Mouse (Mus musculus) heart, postnatal 0 days (tissue): Measurements from ENCODE around the gene Rbm46. TPM values are rescaled to one million over a fixed set of nuclear protein-coding genes. Genes with fewer than 3 reads are reported as not detected.

Experiments
- ATAC-seq: fragments of 200-750 bp; cut with Nextera tagmentation; 2 replicates; pipeline ENCODE4 v1.8.0; 2017; ENCODE audit warnings: low read depth, moderate number of reproducible peaks, moderate library complexity; ENCODE audit not compliant: insufficient read depth
- DNase-seq: peaks from one replicate; pipeline ENCODE4 v3.0.0-alpha.2; 2016; ENCODE audit warnings: low spot score
- H3K27ac ChIP-seq: fragments of 300-500 bp; sonication (generic); 2 replicates; pipeline ENCODE4 v1.5.1; 2014; ENCODE audit warnings: low read depth, mild to moderate bottlenecking
- H3K27me3 ChIP-seq: fragments of 300-500 bp; sonication (generic); 2 replicates; pipeline ENCODE4 v1.6.1; 2014; ENCODE audit warnings: low read length, mixed read lengths; ENCODE audit not compliant: control insufficient read depth, insufficient read depth
- H3K36me3 ChIP-seq: fragments of 300-500 bp; sonication (generic); replicated peaks from 2 replicates; pipeline ENCODE4 v1.6.1; 2014; ENCODE audit warnings: low read length, mixed read lengths; ENCODE audit not compliant: control insufficient read depth, insufficient read depth
- H3K4me1 ChIP-seq: fragments of 300-500 bp; sonication (generic); 2 replicates; pipeline ENCODE4 v1.6.1; 2014; ENCODE audit warnings: antibody characterized with exemption; ENCODE audit not compliant: control insufficient read depth, insufficient read depth
- H3K4me2 ChIP-seq: fragments of 300-500 bp; sonication (generic); 2 replicates; pipeline ENCODE4 v1.6.1; 2014; ENCODE audit warnings: low read depth, mild to moderate bottlenecking, low read length, moderate library complexity
- H3K4me3 ChIP-seq: fragments of 300-500 bp; sonication (generic); 2 replicates; pipeline ENCODE4 v1.5.1; 2014; ENCODE audit warnings: low read depth, low read length
- H3K9ac ChIP-seq: fragments of 300-500 bp; sonication (generic); replicated peaks from 2 replicates; pipeline ENCODE4 v1.6.1; 2014; ENCODE audit warnings: low read depth, low read length, mixed read lengths
- H3K9me3 ChIP-seq: fragments of 300-500 bp; sonication (generic); replicated peaks from 2 replicates; pipeline ENCODE4 v1.6.1; 2016; ENCODE audit warnings: low read length; ENCODE audit not compliant: control insufficient read depth
- CTCF ChIP-seq: IDR thresholded peaks from 2 replicates; pipeline ENCODE4 v1.5.1; 2016; ENCODE audit warnings: antibody characterized with exemption, control low read depth, low read depth
- EP300 ChIP-seq: IDR thresholded peaks from 2 replicates; pipeline ENCODE4 v1.6.1; 2016; ENCODE audit warnings: antibody characterized with exemption, low read depth
- WGBS: fragments of 180-500 bp; shearing (Covaris S2); extraction: QIAGEN DNeasy Blood & Tissue Kit; methylation state at CpG from one replicate; pipeline ENCODE4 v1.1.7; 2014; 5-methylcytosine and 5-hydroxymethylcytosine counted together
- polyA plus RNA-seq: library from polyadenylated mRNA; unstranded; fragments of >200 nt; fragmentation: Nextera tagmentation; extraction: Ambion mirVana; gene quantifications from 2 replicates; pipeline ENCODE4 v1.2.1, GENCODE M21; 2015
- total RNA-seq: library from RNA; depleted of rRNA; stranded (reverse); fragments of >200 nt; gene quantifications from 2 replicates; pipeline ENCODE4 v1.2.3, GENCODE M21; 2014; ENCODE audit warnings: low replicate concordance

Gene Rbm46
- total and polyA plus RNA-seq, 2 experiments from 2014 or later, result 0.75 TPM; not detected in 1

DNA sequence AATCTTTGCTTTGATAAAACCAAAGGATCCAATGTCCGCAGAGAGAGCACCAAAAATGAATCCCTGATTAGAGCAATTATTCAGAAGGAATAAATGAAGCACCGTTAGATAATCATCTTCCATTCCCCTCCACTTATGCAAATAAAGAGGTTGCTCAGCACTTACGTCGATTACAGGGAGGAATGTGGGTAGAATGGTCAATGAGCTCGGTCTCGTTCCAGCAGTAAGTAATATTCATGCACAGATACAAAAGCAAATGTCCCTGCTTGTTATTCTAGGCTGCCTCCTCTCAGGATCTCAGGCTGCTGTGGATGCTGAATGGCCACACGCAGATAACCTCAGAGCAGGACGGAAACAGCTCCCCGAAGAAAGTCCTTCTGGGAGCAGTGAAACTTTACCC, 51.1 kb downstream of the Rbm46 start:
- H3K4me3 ChIP-seq, result no peak overlapping the region
- TF ChIP-seq EP300 (no peak), CTCF (no peak)
- no peaks in the 10 kb centered on the region for H3K27me3 ChIP-seq
- H3K36me3 ChIP-seq, result no peaks in the 10 kb centered on the region
- DNase-seq, result no peak
- 74% methylated on average over 9 of the region's 9 CpGs for WGBS
- H3K9ac ChIP-seq, result no peak overlapping the region
- H3K27ac ChIP-seq, result no peak overlapping the region
- no peak for ATAC-seq
- H3K4me1 ChIP-seq, result no peaks in the 10 kb centered on the region
- no peaks in the 10 kb centered on the region for H3K9me3 ChIP-seq
- H3K4me2 ChIP-seq, result no peak overlapping the region

DNA sequence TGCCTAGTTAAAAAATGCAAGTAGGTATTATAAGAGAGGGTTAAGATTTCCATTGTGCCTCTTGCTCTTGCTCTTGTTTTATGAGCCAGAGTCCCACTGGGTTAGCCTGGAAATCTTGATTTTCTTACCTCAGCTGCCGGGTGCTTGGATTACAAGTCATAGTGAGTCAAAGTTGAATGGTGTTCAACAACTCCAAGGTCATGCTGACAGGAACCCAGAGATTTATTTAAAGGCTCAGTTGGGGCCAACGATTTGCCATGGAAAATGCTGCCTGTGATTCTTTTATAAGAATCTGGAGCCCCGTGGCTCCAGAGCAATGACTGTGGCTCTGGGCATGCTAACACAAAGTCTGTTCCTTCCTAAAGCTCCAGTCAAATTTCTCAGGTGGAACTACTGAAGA, 64.4 kb downstream of the Rbm46 start:
- no peak for ATAC-seq

DNA sequence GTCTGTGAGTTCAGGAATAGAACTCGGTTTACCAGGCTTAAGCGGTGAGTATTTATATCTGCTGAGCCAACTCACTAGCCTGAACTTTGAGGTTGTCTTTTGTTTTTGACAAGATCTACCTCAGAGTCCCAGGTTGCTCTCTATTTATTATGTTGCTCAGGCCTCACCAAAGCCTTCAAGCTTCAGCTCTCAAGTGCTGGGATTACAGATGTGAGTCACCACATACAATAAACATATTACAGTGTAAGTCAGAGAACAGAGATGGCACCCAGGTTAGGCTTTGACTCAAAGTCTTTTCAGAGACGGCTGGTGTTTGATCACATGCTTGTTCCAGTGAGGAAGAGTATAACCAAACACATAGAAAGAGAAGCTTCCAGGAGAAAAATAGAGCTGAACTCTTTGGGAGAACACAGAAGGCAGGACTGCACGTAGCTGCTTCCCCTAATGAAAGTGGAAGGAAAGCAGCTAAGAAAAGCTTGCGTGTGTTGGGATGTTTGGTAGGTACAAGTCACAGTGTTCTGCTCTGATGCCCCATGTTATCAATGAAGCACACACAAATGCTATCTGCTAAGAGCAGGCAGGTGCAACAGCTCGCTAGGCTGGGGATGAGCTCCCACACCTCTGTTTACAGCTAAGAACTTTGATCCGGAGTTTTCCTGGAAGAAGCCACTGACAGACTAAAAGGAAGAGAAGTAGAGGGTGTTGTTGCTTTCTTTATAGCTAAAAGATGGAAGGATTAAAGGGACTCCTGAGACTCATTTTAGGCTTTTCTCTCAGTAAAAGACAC, 65.8 kb downstream of the Rbm46 start:
- H3K4me2 ChIP-seq, result no peak overlapping the region
- H3K36me3 ChIP-seq, result no peaks in the 10 kb centered on the region
- no peak for ATAC-seq
- H3K9me3 ChIP-seq, result no peaks in the 10 kb centered on the region
- no peak overlapping the region for H3K4me3 ChIP-seq
- WGBS, result 69% methylated on average over 7 of the region's 7 CpGs
- DNase-seq, result no peak
- H3K27me3 ChIP-seq, result no peaks in the 10 kb centered on the region
- no peak overlapping the region for H3K27ac ChIP-seq
- H3K9ac ChIP-seq, result no peak overlapping the region
- TF ChIP-seq EP300 (no peak), CTCF (no peak)
- H3K4me1 ChIP-seq, result no peaks in the 10 kb centered on the region

More for the DNA sequence above, 64.4 kb downstream of the Rbm46 start:
- DNase-seq, result no peak
- Histone ChIP-seq H3K9me3 (no peaks in the 10 kb centered on the region), H3K27me3 (no peaks in the 10 kb centered on the region), H3K4me3 (no peak overlapping the region), H3K36me3 (no peaks in the 10 kb centered on the region), H3K4me2 (no peak overlapping the region), H3K27ac (no peak overlapping the region), H3K4me1 (no peaks in the 10 kb centered on the region), H3K9ac (no peak overlapping the region)
- no peak for TF ChIP-seq EP300
- TF ChIP-seq CTCF, result no peak
- WGBS, result 65% methylated on average over 3 of the region's 3 CpGs

DNA sequence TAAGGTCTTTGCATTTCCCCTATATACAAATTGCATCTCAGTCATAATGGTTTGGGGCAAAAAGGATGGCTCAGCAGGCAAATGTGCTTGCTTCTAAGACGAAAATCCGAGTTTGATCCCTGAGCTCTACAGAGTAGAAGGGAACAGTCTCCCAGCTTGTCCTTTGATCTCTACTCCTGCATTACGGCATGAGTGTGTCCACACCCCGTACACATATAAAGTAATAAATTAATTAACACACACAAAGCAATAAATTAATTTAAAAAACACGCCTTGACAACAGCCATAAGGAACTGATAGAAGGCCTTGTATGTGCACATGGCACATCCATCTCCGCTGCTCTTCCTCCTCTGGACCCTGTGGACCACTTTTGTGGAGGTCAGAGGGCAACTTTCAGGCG, 66.5 kb downstream of the Rbm46 start:
- TF ChIP-seq EP300 (no peak), CTCF (no peak)
- Histone ChIP-seq H3K27ac (no peak overlapping the region), H3K4me3 (no peak overlapping the region), H3K4me1 (no peaks in the 10 kb centered on the region), H3K36me3 (no peaks in the 10 kb centered on the region), H3K9ac (no peak overlapping the region), H3K4me2 (no peak overlapping the region), H3K9me3 (no peaks in the 10 kb centered on the region), H3K27me3 (no peaks in the 10 kb centered on the region)
- ATAC-seq, result no peak
- DNase-seq, result no peak
- WGBS, result 77% methylated on average over 7 of the region's 7 CpGs

DNA sequence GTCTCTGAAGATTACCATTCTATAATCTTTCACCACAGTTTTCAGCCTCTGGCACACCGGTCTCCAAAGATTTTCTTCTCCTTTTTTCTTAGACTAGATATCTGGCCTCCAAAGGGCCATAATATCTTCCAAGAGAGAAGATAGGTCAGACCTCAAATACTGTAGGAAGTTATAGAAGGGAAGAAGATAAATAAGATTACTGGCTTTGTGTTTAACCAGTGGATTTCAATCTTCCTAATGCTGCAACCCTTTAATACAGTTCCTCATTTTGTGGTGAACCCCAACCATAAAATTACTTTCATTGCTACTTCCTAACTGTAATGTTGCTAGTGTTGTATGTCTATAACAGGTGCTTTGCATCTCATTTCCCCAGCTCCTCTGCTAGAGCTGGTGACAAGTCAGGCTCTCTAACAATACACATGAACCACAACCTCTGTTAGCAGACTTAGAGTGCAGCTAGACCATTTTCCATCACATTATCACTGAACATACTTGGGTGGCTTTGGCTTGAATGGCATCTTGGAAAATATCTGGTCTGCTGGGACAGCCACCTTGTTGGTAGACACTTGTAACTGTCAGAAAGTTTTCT, 67.9 kb downstream of the Rbm46 start:
- DNase-seq (no peak), ATAC-seq (no peak)
- no peaks in the 10 kb centered on the region for H3K36me3 ChIP-seq
- H3K4me2 ChIP-seq, result no peak overlapping the region
- TF ChIP-seq CTCF (no peak), EP300 (no peak)
- H3K4me3 ChIP-seq, result no peak overlapping the region
- no peaks in the 10 kb centered on the region for H3K27me3 ChIP-seq
- H3K9me3 ChIP-seq, result no peaks in the 10 kb centered on the region
- 72% methylated on average over 1 of the region's 1 CpGs for WGBS
- no peak overlapping the region for H3K9ac ChIP-seq
- no peak overlapping the region for H3K27ac ChIP-seq
- no peaks in the 10 kb centered on the region for H3K4me1 ChIP-seq

DNA sequence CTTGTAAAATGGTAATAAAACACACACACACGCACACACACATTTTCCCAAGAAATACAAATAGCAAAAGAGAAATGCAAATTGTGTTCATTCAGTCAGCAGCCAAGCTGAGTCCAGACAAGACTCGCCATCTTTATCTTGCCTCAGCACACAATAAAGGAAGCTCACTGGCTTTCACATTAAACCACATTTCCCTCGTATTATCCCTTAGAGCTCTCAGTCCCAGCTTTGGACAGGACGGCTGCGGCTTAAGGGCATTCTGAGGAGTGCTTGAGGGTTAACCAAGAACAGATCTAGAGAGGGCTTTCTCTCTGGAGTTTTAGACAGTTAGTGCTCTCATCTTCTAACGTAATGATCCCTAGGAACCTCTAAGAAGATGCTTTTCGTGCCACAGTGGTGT, 71.0 kb downstream of the Rbm46 start:
- 74% methylated on average over 7 of the region's 7 CpGs for WGBS

More for the DNA sequence above, 71.0 kb downstream of the Rbm46 start:
- ATAC-seq (no peak), DNase-seq (no peak)
- no peak overlapping the region for H3K4me2 ChIP-seq
- H3K4me1 ChIP-seq, result no peaks in the 10 kb centered on the region
- no peak overlapping the region for H3K4me3 ChIP-seq
- TF ChIP-seq CTCF (no peak), EP300 (no peak)
- no peaks in the 10 kb centered on the region for H3K9me3 ChIP-seq
- no peaks in the 10 kb centered on the region for H3K36me3 ChIP-seq
- no peaks in the 10 kb centered on the region for H3K27me3 ChIP-seq
- no peak overlapping the region for H3K9ac ChIP-seq
- H3K27ac ChIP-seq, result no peak overlapping the region
